Mouse (Mus musculus) cerebellum, adult 2 months (tissue): ENCODE measurements around the gene Rnf186. TPM values are rescaled to one million over a fixed set of nuclear protein-coding genes. Genes with fewer than 3 reads are reported as not detected.

Experiments
- DNase-seq, 2 experiments: peaks; one replicate each; pipeline ENCODE4 v3.0.0; 2021
- H3K27ac ChIP-seq: fragments of 200-500 bp; 2 replicates; pipeline ENCODE4 v1.5.1; 2012; ENCODE audit warnings: low read length, control low read depth, inconsistent platforms; ENCODE audit not compliant: insufficient read depth
- H3K27me3 ChIP-seq: fragments of 200-500 bp; 2 replicates; pipeline ENCODE4 v1.6.1; 2012; ENCODE audit warnings: inconsistent platforms, mild to moderate bottlenecking, low read length, moderate library complexity; ENCODE audit not compliant: control insufficient read depth, insufficient read depth
- H3K4me1 ChIP-seq: fragments of 200-500 bp; 2 replicates; pipeline ENCODE4 v1.6.1; 2011; ENCODE audit warnings: low read length; ENCODE audit not compliant: control insufficient read depth, insufficient read depth
- H3K4me3 ChIP-seq: fragments of 200-500 bp; replicated peaks from 2 replicates; pipeline ENCODE3; 2011; ENCODE audit warnings: mild to moderate bottlenecking, low read depth, low read length, control low read depth; ENCODE audit not compliant: insufficient read depth
- CTCF ChIP-seq: fragments of 200-500 bp; IDR thresholded peaks from 2 replicates; pipeline ENCODE4 v1.5.1; 2011; ENCODE audit warnings: low read depth, mild to moderate bottlenecking, control low read depth, low read length, moderate library complexity, borderline replicate concordance; ENCODE audit not compliant: insufficient read depth
- POLR2A ChIP-seq: fragments of 200-500 bp; IDR thresholded peaks from 2 replicates; pipeline ENCODE4 v1.6.1; 2011; ENCODE audit warnings: low read length, control low read depth, borderline replicate concordance; ENCODE audit not compliant: insufficient read depth
- WGBS: fragments of 180-500 bp; shearing (Covaris S2); methylation state at CpG from one replicate; pipeline ENCODE4 v1.1.7; 2018; 5-methylcytosine and 5-hydroxymethylcytosine counted together
- polyA plus RNA-seq: library from polyadenylated mRNA; depleted of rRNA; stranded (reverse); fragments of >200 nt; gene quantifications from 2 replicates; pipeline ENCODE4 v1.2.3, GENCODE M21; 2012

Rnf186 gene
- polyA plus RNA-seq, 1 experiment = not detected

GRCm38 (mm10) chr4:138986280-138986679, 19.4 kb downstream of the Rnf186 start:
- H3K27ac ChIP-seq = no peak overlapping the region
- no peak overlapping the region for H3K4me3 ChIP-seq
- no peak for DNase-seq
- WGBS = 39% methylated on average over 5 of the region's 5 CpGs
- no peak for TF ChIP-seq POLR2A
- no peak for TF ChIP-seq CTCF
- H3K4me1 ChIP-seq = no peaks in the 10 kb centered on the region
- H3K27me3 ChIP-seq = no peaks in the 10 kb centered on the region

GRCm38 (mm10) chr4:138994389-138994788, 27.5 kb downstream of the Rnf186 start:
- DNase-seq = no peak
- Histone ChIP-seq H3K27me3 (no peaks in the 10 kb centered on the region), H3K4me3 (no peak overlapping the region), H3K4me1 (no peaks in the 10 kb centered on the region), H3K27ac (no peak overlapping the region)
- TF ChIP-seq POLR2A = no peak
- TF ChIP-seq CTCF = no peak
- 32% methylated on average over 3 of the region's 3 CpGs for WGBS

DNA sequence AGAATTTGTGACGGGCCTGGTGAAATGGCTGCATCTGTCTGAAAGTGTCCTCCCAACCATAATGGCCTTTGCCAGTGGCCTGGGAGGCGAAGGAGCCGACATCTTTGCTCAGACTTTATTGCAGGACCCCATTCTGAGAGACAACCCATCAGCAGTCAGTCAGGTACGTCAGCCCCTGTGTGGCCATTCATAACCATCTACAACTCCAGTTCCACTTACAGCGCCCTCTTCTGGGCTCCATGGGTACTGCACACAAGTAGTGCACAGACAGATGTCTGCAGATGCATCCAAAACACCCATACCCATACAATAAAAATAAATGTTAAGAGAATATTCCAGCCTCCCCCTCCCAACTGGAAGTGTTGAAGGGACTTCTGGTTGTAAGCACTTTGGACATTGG, 29.5 kb downstream of the Rnf186 start:
- WGBS = 83% methylated on average over 5 of the region's 5 CpGs
- Histone ChIP-seq H3K4me3 (no peak overlapping the region), H3K27me3 (no peaks in the 10 kb centered on the region), H3K27ac (no peak overlapping the region), H3K4me1 (no peaks in the 10 kb centered on the region)
- no peak for DNase-seq
- no peak for TF ChIP-seq POLR2A
- peak; percentile 32; the same call in 1 of the 2 replicates for TF ChIP-seq CTCF

DNA sequence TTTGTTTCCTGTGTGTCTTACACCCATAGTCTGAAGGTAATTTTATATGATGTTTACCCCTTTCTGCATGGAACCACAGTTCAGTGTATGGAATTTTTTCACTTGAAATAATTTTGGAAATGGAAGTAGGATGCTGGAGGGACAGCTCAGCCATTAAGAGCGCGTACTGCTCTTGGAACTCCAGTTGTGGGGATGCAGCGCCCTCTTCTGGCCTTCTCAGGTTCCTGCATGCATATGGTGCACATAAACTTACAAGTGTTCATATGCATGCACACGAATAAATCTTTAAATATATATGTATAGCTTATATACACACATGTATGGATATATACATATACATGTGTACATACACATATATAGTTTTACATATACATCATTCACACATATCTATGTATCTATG, 30.2 kb downstream of the Rnf186 start:
- no peak for TF ChIP-seq CTCF
- TF ChIP-seq POLR2A = no peak
- 92% methylated on average over 4 of the region's 4 CpGs for WGBS

DNA sequence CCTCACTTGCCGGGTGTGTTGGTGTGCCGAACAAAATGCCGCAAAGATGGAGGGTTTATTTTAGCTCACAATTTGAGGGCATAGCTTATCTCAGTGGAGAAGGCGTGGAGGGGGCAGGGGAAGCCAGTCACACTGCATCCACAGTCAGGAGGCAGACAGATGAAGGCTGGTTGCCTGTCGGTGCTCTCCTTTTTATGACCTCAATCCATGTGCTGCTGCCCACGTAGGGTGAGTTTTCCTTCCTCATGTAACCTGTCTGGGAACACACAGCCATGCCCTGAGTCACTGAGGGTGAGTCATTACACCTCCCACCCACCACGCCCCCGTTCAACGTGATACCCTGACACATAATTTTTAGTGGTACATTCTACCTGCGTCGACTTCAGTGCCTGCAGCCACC, 31.7 kb downstream of the Rnf186 start:
- no peak overlapping the region for H3K27ac ChIP-seq
- 90% methylated on average over 11 of the region's 11 CpGs for WGBS
- H3K27me3 ChIP-seq = no peaks in the 10 kb centered on the region
- no peak overlapping the region for H3K4me3 ChIP-seq
- H3K4me1 ChIP-seq = no peaks in the 10 kb centered on the region
- DNase-seq = no peak
- TF ChIP-seq CTCF = no peak

More for the DNA sequence above, 30.2 kb downstream of the Rnf186 start:
- no peak overlapping the region for H3K4me3 ChIP-seq
- no peaks in the 10 kb centered on the region for H3K4me1 ChIP-seq
- no peak for DNase-seq
- H3K27ac ChIP-seq = no peak overlapping the region
- no peaks in the 10 kb centered on the region for H3K27me3 ChIP-seq

GRCm38 (mm10) chr4:139001026-139001425, 34.1 kb downstream of the Rnf186 start:
- TF ChIP-seq CTCF (no peak), POLR2A (no peak)
- DNase-seq = no peak
- Histone ChIP-seq H3K27ac (no peak overlapping the region), H3K27me3 (no peaks in the 10 kb centered on the region), H3K4me1 (no peaks in the 10 kb centered on the region), H3K4me3 (no peak overlapping the region)
- WGBS = 72% methylated on average over 2 of the region's 2 CpGs

DNA sequence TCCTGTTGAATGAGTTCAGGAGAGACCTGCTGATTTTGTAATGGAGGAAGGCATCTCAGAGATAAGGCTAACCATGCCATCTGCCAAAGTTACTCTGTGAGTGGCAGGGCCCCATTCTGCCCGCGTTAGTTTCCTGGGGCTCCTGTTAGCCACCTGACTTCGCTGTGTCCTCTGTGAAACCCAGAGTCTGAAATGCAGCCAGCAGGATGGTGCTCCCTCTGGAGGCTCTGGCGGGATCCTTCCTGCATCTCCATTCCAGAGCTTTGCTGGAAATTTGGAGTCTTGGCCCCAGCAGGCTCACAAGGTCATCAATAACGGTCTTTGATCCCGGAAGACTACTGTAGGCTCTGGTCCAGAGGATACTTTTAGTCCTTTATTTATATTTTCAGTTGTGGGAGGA, 34.5 kb downstream of the Rnf186 start:
- no peaks in the 10 kb centered on the region for H3K4me1 ChIP-seq
- no peak overlapping the region for H3K4me3 ChIP-seq
- TF ChIP-seq CTCF = no peak; the same call in 1 of the 2 replicates
- no peak for TF ChIP-seq POLR2A
- 16% methylated on average over 6 of the region's 6 CpGs for WGBS
- no peak overlapping the region for H3K27ac ChIP-seq
- no peaks in the 10 kb centered on the region for H3K27me3 ChIP-seq
- peak in 1 of 2 experiments; percentile 12 for DNase-seq

DNA sequence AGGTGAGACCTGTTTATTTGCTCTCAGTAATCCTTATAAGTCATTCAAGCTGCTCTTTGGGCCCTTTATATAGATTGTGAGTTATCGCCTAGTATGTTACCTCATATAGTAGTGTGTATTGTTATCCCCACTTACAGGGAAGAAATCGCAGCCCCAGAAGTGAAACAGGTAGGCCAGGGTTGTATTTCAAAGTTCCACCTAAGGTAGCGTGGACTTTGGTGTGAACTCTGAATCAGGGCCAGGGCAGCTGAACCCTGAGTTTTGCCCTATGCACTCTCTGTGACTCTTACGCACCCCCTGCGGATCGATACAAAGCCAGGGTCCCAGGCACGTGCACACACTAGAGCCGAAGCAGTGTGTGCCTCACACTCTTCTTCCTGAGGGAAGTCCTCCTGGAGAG, 37.2 kb downstream of the Rnf186 start:
- H3K4me1 ChIP-seq = no peaks in the 10 kb centered on the region
- 77% methylated on average over 8 of the region's 8 CpGs for WGBS
- DNase-seq = no peak
- TF ChIP-seq POLR2A (no peak), CTCF (no peak)
- H3K27ac ChIP-seq = no peak overlapping the region
- H3K4me3 ChIP-seq = no peak overlapping the region
- no peaks in the 10 kb centered on the region for H3K27me3 ChIP-seq

DNA sequence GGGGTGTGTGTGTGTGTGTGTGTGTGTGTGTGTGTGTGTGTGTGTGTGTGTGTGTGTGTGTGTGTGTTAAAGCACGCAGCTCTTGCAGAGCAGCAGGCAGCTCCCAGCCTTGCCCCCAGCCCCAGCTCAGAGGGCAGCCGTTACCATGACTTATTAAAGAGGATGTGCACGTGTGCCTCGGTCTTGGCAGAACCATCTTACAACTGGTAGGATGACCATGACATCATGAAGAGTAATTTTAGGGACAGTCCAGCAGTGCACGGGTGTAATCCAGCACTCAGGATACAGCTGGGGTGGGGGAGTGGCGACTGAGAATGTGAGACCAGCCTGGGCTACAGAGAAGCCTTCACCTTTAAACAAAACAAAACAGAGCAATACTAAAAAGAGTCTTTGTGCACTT, 38.3 kb downstream of the Rnf186 start:
- H3K4me3 ChIP-seq = no peak overlapping the region
- 25% methylated on average over 5 of the region's 6 CpGs for WGBS
- no peaks in the 10 kb centered on the region for H3K4me1 ChIP-seq
- no peak overlapping the region for H3K27ac ChIP-seq
- H3K27me3 ChIP-seq = no peaks in the 10 kb centered on the region
- DNase-seq = no peak
- TF ChIP-seq CTCF (no peak), POLR2A (no peak)
